Mouse (Mus musculus) lung, embryonic 14.5 days (tissue): ENCODE data around the gene Zmiz1. TPM values are rescaled to one million over a fixed set of nuclear protein-coding genes. Genes with fewer than 3 reads are reported as not detected.

ENCODE experiments used
- ATAC-seq: fragments of 200-750 bp; cut with Nextera tagmentation; 2 replicates; pipeline ENCODE4 v1.8.0; 2017; ENCODE audit warnings: mild to moderate bottlenecking, moderate TSS enrichment, moderate library complexity; ENCODE audit not compliant: insufficient read depth
- DNase-seq: peaks from one replicate; pipeline ENCODE4 v3.0.0-alpha.2; 2015
- H3K27ac ChIP-seq: fragments of 300-500 bp; sonication (generic); 2 replicates; pipeline ENCODE4 v1.5.1; 2014; ENCODE audit warnings: low read depth, mild to moderate bottlenecking, moderate library complexity
- H3K27me3 ChIP-seq: fragments of 300-500 bp; sonication (generic); 2 replicates; pipeline ENCODE4 v1.6.1; 2014; ENCODE audit warnings: low read length, control low read depth; ENCODE audit not compliant: insufficient read depth
- H3K36me3 ChIP-seq: fragments of 300-500 bp; sonication (generic); 2 replicates; pipeline ENCODE4 v1.6.1; 2014; ENCODE audit warnings: control low read depth; ENCODE audit not compliant: insufficient read depth
- H3K4me1 ChIP-seq: fragments of 300-500 bp; sonication (generic); 2 replicates; pipeline ENCODE4 v1.6.1; 2014; ENCODE audit warnings: antibody characterized with exemption, control low read depth; ENCODE audit not compliant: insufficient read depth
- H3K4me2 ChIP-seq: fragments of 300-500 bp; sonication (generic); 2 replicates; pipeline ENCODE4 v1.6.1; 2014; ENCODE audit warnings: mild to moderate bottlenecking
- H3K4me3 ChIP-seq: fragments of 300-500 bp; sonication (generic); 2 replicates; pipeline ENCODE4 v1.5.1; 2014; ENCODE audit warnings: low read depth, low read length
- H3K9ac ChIP-seq: fragments of 300-500 bp; sonication (generic); 2 replicates; pipeline ENCODE4 v1.6.1; 2014
- H3K9me3 ChIP-seq: fragments of 300-500 bp; sonication (generic); 2 replicates; pipeline ENCODE4 v1.6.1; 2016; ENCODE audit warnings: low read depth, low read length, control low read depth
- CTCF ChIP-seq: IDR thresholded peaks from 2 replicates; pipeline ENCODE4 v1.5.1; 2016; ENCODE audit warnings: antibody characterized with exemption, low read depth
- WGBS: fragments of 180-500 bp; shearing (Covaris S2); extraction: QIAGEN DNeasy Blood & Tissue Kit; methylation state at CpG from one replicate; pipeline ENCODE4 v1.1.7; 2014; 5-methylcytosine and 5-hydroxymethylcytosine counted together
- polyA plus RNA-seq: library from polyadenylated mRNA; unstranded; fragments of >200 nt; fragmentation: Nextera tagmentation; extraction: Ambion mirVana; gene quantifications from 2 replicates; pipeline ENCODE4 v1.2.1, GENCODE M21; 2014

Zmiz1 gene
- polyA plus RNA-seq, 1 experiment from 2014 or later: 33.5 TPM

GRCm38 (mm10) chr14:25599934-25600333 is 140.9 kb downstream of the Zmiz1 start:
- Histone ChIP-seq H3K36me3 (peaks cover 16% of the 10 kb centered on the region), H3K27me3 (no peaks in the 10 kb centered on the region), H3K9me3 (no peaks in the 10 kb centered on the region), H3K4me2 (no peak overlapping the region), H3K27ac (no peak overlapping the region), H3K4me3 (no peak overlapping the region), H3K9ac (no peak overlapping the region), H3K4me1 (peaks cover 9% of the 10 kb centered on the region)
- 64% methylated on average over 12 of the region's 12 CpGs for WGBS
- ATAC-seq (no peak), DNase-seq (no peak)
- TF ChIP-seq CTCF: no peak

DNA sequence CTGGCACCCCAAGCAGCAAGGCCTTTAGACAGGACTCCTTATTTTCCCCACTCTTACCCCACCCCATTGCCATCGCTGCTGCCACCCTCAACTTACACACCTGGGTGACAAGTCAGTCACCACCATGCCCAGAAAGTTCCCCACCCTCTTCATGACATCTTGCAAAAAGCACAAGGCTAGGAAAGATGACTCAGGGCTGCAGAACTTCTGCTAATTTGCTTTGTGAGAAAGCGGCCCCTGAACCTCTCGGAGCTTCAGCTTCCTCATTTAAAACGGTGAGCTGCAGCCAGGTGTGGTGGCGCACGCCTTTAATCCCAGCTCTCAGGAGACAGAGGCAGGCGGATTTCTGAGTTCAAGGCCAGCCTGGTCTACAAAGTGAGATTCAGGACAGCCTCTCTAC is 141.4 kb downstream of the Zmiz1 start:
- Histone ChIP-seq H3K27me3 (no peaks in the 10 kb centered on the region), H3K4me2 (no peak overlapping the region), H3K36me3 (peaks cover 16% of the 10 kb centered on the region), H3K27ac (0 out of 2 replicates have a peak overlapping the region, but pooled peaks have one; percentile 47), H3K4me3 (no peak overlapping the region), H3K4me1 (peaks cover 9% of the 10 kb centered on the region), H3K9me3 (no peaks in the 10 kb centered on the region), H3K9ac (no peak overlapping the region)
- TF ChIP-seq CTCF: no peak
- 83% methylated on average over 7 of the region's 7 CpGs for WGBS
- DNase-seq (no peak), ATAC-seq (no peak)

DNA sequence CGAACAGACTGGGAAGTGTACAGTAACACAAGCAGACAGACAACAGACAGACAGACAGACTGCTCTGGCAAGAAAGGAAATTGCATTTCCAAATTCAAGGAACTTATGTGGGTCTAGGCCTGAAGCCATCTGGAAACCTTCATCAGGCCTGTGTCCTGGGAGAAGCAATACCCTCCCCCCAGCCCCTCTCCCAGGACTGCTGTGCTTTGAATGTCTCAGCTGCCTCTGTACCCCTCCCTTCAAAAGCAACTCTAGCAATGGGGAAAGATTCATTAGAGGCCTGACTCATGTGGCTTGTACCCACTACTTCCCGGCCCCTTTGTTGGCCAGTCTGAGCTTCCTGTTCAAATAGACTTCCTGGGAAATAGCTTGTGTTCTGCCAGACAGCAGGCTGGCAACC is 142.0 kb downstream of the Zmiz1 start:
- WGBS: 29% methylated on average over 2 of the region's 2 CpGs
- no peak for TF ChIP-seq CTCF
- H3K9me3 ChIP-seq: no peaks in the 10 kb centered on the region

DNA sequence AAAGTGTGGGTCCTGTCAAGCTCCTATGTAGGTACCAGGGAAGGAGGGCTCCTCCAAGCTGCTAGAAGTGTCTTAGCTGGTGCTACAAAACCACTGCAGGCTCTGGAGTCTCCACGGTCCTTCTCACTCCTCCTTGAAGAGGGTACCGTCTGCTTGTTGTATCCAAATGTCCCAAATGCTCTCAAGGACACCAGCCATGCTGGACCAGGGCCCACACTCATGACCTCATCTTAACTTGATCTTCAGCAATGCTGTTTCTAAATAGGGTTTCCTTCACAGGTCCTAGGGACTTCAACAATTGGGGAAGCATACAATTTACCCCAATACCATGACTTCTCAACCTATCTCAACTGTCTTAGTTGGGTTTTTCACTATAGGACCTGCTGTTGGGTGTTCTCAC is 143.0 kb downstream of the Zmiz1 start:
- ATAC-seq: no peak
- 84% methylated on average over 2 of the region's 2 CpGs for WGBS
- Histone ChIP-seq H3K36me3 (peaks cover 10% of the 10 kb centered on the region), H3K4me1 (peaks cover 20% of the 10 kb centered on the region), H3K4me3 (no peak overlapping the region), H3K27me3 (no peaks in the 10 kb centered on the region), H3K9ac (no peak overlapping the region), H3K4me2 (no peak overlapping the region), H3K27ac (no peak overlapping the region), H3K9me3 (no peaks in the 10 kb centered on the region)
- no peak for TF ChIP-seq CTCF
- no peak for DNase-seq

More for the DNA sequence above, 142.0 kb downstream of the Zmiz1 start:
- Histone ChIP-seq H3K4me2 (no peak overlapping the region), H3K27me3 (no peaks in the 10 kb centered on the region), H3K36me3 (peaks cover 16% of the 10 kb centered on the region), H3K4me3 (no peak overlapping the region), H3K9ac (no peak overlapping the region), H3K4me1 (peaks cover 12% of the 10 kb centered on the region), H3K27ac (peak overlapping the region; percentile 47; the same call in 1 of the 2 replicates)
- ATAC-seq (no peak; the same call in 1 of the 2 replicates), DNase-seq (peak; percentile 44)

- H3K4me1 ChIP-seq: peaks cover 30% of the 10 kb centered on the region
- peak; percentile 28 for DNase-seq
- peaks cover 5% of the 10 kb centered on the region for H3K36me3 ChIP-seq
- 12% methylated on average over 16 of the region's 18 CpGs for WGBS
- no peak overlapping the region for H3K4me3 ChIP-seq
- H3K9ac ChIP-seq: no peak overlapping the region
- no peak for TF ChIP-seq CTCF
- ATAC-seq: no peak
- no peaks in the 10 kb centered on the region for H3K27me3 ChIP-seq
- H3K9me3 ChIP-seq: no peaks in the 10 kb centered on the region
- H3K27ac ChIP-seq: peak overlapping the region; percentile 3; the same call in 1 of the 2 replicates
- H3K4me2 ChIP-seq: 0 out of 2 replicates have a peak overlapping the region, but pooled peaks have one; percentile 16
Observed at GRCm38 (mm10) chr14:25604395-25605142, 145.6 kb downstream of the Zmiz1 start.

- WGBS: 3% methylated on average over 25 of the region's 31 CpGs
- peak; percentile 81 for DNase-seq
- peak; percentile 58 for ATAC-seq
- H3K27me3 ChIP-seq: no peaks in the 10 kb centered on the region
- peak overlapping the region; percentile 94 for H3K27ac ChIP-seq
- peaks cover 47% of the 10 kb centered on the region for H3K4me1 ChIP-seq
- H3K9ac ChIP-seq: peak overlapping the region; percentile 90
- peak overlapping the region; percentile 71 for H3K4me3 ChIP-seq
- H3K4me2 ChIP-seq: peak overlapping the region; percentile 99
- no peaks in the 10 kb centered on the region for H3K36me3 ChIP-seq
- TF ChIP-seq CTCF: no peak
- H3K9me3 ChIP-seq: no peaks in the 10 kb centered on the region
Observed at GRCm38 (mm10) chr14:25606372-25607140, 147.6 kb downstream of the Zmiz1 start.
